Mouse (Mus musculus): Measurements from ENCODE around the gene Fmn2.

The Fmn2 gene

DNA sequence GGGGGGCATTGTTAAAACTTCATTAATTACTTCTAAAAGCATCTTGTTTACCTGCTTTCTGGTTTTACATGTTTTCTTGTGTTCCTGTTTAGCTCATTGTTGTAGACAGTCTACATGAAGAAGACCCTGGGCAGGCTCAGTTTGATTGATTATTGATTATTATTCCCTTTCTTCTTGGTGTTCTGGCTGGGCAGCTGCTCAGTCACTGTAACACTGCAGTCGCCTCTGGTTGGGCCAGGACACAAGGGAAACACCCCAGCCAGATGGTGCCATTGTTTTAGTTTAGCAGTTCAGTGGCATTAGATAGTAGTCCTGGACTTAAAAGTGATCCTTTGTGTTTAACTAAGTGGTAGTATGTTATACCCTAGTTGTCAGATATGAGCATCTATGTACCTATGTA is 167.5 kb downstream of the Fmn2 start:
- no peak for DNase-seq

- DNase-seq: no peak
These were observed 169.2 kb downstream of the Fmn2 start for GRCm38 (mm10) chr1:174670846-174671245.

DNA sequence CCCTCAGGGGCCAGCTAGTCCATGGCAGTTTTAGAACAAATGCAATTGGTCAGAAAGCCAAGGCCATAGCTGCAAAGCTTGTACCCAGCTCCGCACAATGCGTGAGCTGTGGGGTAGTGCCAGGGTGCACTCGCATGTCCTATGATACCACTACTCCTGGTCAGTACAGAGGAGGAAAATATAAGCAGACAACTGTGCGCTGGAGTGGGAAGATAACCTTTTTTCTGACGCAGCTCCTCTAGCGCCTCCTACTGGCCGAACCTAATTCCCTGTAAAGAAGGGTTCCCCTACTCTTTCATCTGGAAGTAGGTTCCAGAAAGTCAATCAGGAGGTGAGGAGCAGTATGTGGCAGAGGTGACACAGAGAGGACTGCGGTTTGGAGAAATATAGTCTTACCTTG is 173.0 kb downstream of the Fmn2 start:
- DNase-seq: no peak

GRCm38 (mm10) chr1:174675316-174675715 is 173.7 kb downstream of the Fmn2 start:
- DNase-seq: no peak

DNA sequence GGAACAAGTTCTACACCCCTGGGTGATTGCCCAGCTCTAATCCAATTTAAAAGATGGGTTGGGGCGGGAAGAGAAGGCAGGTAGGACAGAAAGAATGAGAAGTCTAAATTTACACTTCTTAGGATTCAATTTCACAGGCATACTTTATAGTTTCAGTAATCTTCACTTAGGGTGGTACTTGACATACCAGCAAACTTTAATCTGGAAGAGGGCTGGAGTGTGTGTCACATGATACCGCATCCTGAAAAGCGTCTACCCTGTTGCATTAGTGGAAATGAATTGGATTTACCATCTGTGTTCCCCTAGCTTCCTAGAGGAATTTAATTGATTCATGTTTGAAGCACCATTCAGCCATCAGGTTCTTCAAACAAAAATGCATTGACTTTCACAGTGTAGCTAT is 174.6 kb downstream of the Fmn2 start:
- no peak for DNase-seq

DNA sequence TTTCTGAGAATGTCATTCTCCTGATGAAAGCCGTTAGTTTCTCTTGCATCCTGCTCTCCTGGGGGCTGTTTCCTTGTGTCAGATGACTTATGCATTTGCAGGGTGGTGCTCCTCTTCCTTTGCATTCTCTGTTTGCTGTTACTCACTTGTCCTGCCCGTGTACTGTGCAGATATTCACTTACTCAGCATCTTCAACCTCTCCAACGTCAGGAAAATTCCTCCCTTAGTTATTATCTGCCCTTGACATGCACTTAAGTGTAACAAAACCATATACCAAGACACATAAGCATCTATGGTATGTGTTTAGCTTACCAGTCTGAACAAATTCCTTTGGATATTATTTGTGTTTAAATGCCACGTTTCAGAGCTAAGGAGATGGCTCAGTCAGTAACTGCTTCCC is 175.6 kb downstream of the Fmn2 start:
- DNase-seq: no peak

GRCm38 (mm10) chr1:174689301-174689700 is 187.7 kb downstream of the Fmn2 start:
- DNase-seq: no peak

DNA sequence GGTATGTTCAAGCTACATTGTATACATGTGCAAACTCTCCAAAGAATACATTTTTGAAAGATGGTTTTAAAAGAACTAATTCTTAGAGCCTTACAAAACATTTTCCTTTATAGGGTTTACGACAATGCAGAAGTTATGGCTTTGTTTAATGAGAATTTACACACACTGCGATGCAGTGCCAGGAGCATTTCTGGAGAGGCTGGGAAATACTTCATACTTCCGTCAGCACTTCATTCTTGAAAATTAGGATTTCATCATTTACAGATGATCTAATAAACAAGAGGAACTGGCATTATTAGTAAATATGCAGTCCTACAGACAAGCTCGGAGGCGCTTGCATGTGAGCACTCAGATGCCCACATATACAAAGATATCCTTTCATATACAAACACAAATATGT is 199.2 kb downstream of the Fmn2 start:
- DNase-seq: no peak

GRCm38 (mm10) chr1:174701835-174702234 is 200.2 kb downstream of the Fmn2 start:
- no peak for DNase-seq

GRCm38 (mm10) chr1:174703909-174704308 is 202.3 kb downstream of the Fmn2 start:
- no peak for DNase-seq

GRCm38 (mm10) chr1:174719729-174720458 is 218.3 kb downstream of the Fmn2 start:
- DNase-seq: no peak

DNA sequence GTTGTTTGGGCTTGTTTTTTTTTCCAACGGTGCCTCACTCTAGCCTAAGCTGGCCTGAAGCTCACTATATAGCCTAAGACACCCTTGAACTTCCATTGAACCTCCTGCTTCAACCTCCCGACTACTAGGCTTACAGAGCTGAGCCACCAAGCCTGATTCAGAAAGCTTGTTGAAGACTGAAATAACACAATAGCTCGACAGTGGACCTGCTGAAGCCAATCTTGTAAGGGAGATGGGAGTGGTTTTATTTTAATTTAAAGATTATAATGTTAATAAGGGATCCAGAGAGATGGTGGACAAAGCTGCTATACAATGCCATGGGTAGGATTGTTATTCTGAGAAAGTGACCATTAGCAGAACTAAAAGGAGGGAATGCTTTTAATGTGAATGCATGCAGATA is 227.1 kb downstream of the Fmn2 start:
- DNase-seq: no peak

GRCm38 (mm10) chr1:174732715-174733114 is 231.1 kb downstream of the Fmn2 start:
- DNase-seq: no peak

DNA sequence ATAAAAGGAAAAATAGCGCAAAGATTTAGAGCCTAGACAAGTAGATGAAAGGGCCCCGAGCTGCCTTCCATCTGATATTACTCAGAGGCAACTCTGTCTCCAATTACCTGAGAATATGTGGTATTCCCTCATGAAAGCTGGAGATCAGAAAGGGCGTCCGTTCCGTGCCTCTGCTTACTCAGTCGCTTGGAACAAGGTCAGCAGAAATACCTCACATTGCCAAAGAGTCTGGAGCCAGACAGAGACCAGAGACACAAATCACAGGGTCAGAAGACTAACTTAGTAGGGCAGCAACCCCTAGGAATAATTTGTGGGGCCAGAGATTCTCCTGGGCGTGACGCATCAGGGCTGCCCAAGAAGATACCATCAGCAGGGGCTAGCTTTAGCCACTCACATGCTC is 237.3 kb downstream of the Fmn2 start:
- DNase-seq: no peak

DNA sequence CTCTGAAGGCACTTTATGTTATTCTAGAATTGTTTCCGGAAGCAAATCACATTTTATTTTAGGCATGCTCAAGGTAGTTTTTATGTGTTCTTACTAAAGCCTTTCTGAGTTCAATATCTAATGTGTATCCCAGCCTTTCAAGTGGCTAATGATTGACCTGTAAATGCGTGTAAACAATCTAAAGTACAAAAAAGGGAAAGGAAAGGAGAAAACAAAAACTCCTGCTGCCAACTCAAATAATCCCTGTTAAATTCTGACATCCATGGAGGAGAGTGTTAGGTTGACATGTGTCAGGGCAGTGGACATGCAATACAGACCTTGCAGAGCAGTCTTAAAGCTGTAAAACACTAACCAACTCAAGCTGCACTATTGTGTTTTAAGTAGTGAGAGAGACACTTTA is 241.0 kb downstream of the Fmn2 start:
- no peak for DNase-seq

DNA sequence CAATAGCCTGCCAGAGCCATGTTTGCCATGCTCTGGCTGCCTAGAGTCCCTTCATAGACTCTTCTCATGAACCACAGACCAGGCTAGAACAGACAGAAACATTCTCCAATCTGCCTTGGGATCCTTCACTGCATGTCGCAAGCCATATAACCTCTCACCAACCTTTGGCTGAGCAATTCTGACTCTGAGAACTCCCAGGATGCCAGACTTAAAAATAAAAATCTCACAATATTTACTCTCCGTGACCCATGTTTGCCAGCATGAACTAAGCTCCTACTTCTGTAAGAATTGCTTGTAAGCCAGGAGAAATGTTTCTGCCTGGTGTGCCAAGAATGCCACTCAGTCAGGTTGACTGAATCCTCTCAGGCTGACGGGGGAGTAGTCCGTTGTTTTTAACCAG is 246.9 kb downstream of the Fmn2 start:
- DNase-seq: peak in 1 of 2 experiments; percentile 21

DNA sequence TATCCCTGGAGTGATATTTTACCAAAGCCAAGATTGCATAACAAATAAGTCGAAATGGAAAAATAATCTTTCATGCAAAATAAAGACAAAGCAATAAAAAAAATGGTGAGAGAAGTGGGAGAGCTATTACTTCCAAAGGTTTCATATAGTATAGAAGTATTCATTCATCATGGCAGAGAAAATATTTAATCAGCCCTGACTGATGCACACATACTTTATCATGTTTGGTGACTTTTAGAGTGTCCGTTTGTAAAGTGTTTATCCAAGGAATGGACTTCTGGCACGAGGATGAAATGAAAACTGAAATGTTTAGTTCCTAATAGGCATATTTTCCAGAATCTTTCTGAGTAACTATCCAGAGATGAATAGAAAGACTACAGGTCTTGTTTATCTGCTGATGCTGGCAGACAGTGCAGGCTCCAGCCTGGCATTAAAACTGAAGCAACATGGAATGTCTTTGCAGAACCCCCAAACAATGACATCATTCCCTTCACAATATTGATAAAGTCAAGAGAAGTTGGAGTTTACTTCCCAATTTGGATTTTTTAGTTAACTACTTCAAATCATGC is 249.4 kb downstream of the Fmn2 start:
- peak in 1 of 2 experiments; percentile 32 for DNase-seq

DNA sequence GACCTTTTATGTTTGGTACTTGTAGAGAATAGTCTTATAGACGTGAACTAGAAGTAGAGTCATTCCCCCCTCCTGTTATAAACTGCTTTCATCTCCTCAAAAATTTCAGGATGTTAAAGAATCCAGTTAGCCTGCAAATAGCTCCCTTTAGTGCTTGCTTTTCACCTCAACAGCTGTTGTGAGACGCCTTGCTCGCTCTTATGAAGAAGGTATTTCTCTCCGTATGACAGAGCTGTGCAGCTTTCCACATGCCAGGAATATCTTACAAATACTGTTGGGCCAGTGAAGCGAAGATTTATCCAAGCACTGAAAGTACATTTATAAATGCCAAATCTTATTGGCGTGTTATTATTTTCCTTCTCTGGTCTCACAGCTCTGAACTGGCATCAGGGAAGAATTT is 257.7 kb downstream of the Fmn2 start:
- DNase-seq: no peak

- DNase-seq: no peak
These were observed 264.1 kb downstream of the Fmn2 start for GRCm38 (mm10) chr1:174765757-174766156.

- no peak for DNase-seq
These were observed 265.2 kb downstream of the Fmn2 start for GRCm38 (mm10) chr1:174766852-174767251.

- DNase-seq: peak in 1 of 2 experiments; percentile 27
These were observed 270.3 kb downstream of the Fmn2 start for GRCm38 (mm10) chr1:174771871-174772281.

- DNase-seq: no peak
These were observed 279.4 kb downstream of the Fmn2 start for GRCm38 (mm10) chr1:174781037-174781436.

GRCm38 (mm10) chr1:174788617-174789016 is 287.0 kb downstream of the Fmn2 start:
- DNase-seq: no peak

- no peak for DNase-seq
These were observed 310.2 kb downstream of the Fmn2 start for GRCm38 (mm10) chr1:174811846-174812245.

- no peak for DNase-seq
These were observed 324.9 kb downstream of the Fmn2 start for GRCm38 (mm10) chr1:174826562-174826961.

All from lung, postnatal 4 days (tissue).